Mouse (Mus musculus) retina, adult 2 months (tissue): ENCODE measurements around the gene 5730522E02Rik.

ENCODE experiments used
- DNase-seq: peaks from one replicate; pipeline ENCODE4 v3.0.0-alpha.2; 2012; ENCODE audit warnings: low read depth, low spot score

Gene 5730522E02Rik

DNA sequence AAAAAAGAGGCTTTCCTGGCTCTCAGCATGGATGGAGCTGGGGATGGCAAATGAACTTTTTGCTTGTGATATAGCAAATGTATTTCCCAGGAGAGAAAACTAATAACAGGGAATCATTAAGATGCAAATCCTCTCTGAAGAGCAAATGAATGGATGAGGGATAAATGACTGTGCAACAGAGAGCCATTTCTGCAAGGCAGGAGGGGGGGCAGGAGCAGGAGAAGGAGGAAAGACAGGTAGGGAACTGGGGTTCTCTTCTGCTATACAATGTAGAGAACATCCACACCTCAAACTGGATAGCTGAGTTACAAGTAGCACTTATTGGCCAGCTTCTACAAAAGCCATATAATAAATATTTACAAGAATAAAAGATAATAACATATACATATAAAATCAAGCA lies 390.8 kb downstream of the 5730522E02Rik start:
- no peak for DNase-seq

DNA sequence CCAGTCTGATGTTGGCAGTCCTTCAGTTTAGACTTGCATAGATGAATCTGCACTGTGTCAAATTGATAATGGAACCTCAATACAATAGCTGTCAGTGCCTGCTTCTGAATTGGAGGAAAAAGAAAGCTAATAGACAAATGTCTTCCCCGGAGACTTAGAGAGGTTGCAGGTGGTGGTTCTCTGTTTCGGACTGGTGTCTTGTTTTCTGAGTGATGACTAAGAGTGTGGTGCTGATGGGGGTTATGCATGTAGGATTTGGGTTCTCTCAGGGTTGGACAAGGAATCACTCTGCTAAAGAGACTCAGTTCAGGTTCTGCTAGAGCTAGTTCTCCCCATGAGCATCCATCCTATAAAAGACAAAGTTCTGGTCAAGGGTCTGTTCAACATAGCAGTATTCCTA lies 397.1 kb downstream of the 5730522E02Rik start:
- DNase-seq, result no peak

DNA sequence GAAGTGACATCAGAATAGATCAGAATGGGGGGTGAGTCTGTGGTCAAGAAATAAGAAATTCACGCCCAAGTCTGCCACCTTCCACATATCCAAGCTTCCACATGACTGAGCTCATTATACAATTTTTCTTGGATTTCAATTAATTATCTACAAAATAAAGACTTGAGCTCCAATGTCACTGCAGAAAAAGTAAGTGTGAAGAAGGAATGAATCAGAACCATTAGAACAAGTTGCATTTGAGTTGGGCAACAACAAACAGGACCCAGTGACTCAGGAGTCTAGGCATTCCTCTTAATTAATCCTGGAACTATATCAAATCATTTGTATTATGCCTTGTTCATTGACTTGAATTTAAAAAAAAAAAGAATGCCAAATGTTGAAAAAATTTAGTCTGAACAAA lies 422.9 kb downstream of the 5730522E02Rik start:
- DNase-seq, result no peak

DNA sequence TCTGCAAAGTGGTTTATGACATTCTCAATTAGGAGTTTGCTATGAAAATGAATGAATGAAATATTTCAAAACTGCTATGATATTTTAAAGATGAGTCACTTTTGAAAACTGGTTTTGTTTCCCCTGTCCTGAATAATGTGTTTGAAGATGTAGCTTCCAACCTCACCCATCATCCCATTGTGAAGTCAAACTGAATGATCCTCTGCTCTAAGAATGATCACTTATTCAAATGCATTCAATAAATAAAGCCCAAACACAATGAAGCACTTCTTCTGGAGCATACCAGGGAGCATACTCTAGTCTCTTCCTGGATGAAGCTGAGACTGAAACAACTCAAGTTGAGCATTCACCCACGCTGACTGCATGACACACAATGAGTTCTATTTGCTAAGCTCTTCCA lies 438.3 kb downstream of the 5730522E02Rik start:
- no peak for DNase-seq

DNA sequence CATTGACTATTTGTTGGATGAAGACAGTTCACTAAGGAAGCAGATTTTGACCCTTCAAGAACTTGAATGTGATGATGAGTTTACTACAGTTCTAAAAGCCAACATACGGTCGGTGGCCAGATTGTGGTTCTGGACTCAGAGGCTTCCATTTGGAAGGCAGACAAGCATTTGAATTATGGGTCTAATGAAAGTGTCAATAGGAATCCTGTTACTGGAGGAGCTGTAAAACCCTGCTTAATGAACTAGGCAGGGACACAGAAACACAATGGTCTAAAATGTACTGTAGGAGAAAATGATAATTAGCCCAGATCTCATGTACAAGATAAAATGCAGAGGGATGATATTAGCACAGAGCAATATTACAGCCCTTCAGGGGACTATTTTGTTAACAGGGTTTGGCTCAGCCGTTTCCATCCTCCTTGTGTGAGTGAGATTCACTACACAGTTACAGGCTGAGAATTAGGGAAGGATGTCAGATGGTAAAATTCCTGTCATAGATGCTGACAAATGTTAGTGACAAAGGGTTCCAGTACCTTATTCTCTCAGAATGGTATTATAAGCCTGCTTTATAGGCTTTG lies 439.5 kb downstream of the 5730522E02Rik start:
- no peak for DNase-seq

DNA sequence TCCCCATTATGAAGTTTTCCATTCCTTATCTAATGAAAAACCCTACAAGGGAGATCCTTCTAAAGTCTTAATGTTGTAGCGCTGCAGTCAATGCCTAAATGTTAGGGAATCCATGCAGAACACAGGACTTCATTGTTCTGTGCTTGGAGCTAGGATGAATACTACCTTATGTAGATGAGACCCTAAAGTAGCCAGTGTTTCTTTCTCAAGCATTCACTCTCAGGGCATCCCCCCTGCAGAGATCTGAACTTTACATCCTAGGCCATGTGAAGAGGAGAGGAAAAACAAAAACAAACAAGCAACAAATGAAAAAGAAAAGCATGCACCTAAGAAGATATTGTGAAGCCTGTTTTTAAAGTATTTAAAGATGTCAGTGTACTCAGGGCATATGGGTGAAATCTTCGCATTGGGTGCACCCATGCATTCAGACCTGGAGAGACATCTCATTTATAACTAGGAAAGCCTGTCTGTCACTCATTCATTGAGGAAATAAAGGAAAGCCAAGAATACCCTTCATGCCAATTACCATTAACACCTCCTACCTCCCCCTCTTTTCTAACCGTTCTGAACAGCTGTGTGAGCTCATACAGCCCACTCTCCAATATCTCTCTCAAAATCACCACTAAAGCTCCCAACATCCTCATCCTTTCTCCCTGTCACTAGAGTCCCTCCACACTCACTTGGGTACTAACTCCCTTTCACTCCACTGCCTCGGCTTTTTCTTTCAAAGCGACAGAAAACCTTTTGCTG lies 442.8 kb downstream of the 5730522E02Rik start:
- DNase-seq, result no peak

DNA sequence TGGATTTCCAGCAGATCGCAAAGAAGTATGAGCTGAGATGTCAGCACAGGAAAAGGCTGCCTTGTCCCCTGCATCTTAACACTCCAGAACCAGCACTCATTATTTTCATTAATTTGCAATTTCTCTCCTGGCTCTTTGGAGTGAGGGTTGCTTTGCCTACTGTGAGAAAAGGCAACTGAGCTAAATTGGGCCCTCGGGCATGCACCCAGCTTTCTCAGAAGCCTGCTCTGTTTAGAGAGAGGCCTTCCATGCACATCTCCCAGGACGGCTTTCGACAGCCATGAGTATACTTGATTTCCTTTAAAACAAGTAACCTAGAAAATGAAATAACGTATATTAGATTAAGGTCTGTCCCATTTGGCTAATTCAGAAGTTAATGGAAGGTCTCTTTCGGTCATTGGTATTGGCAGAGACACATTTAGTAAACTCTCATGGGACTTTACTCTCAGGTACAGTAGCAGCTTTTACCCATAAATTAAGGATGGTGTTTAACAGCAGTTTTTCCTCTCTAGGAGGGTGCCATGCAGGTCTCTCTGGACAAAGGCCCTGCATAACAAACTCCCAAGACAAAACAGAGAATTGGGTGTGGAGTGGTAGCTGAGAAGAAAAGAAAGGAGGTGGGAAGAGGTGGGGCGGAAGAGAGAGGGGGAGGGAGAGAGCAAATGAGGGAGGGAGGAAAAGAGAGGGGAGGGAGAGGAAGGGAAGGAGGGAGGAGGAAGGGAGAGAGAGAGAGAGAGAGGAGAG lies 457.2 kb downstream of the 5730522E02Rik start:
- no peak for DNase-seq

DNA sequence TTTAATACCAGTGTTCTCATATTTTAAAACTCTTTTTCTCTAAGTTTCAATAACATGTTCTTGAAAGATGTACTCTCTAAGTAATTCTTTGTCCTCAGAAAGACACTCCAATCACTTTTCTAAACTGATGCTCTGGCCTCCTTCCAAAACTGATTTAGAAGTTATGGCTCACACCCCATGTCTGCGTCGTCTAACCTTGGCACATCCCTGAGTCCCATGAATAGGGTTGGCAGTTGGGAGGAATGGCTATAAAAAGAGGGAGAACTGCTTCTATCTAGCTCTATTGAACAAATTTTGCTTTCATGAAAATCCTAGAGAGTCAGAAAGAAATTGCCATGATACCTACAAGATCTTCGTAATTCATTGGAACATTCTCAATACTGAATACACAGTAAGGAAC lies 458.1 kb downstream of the 5730522E02Rik start:
- DNase-seq, result no peak

DNA sequence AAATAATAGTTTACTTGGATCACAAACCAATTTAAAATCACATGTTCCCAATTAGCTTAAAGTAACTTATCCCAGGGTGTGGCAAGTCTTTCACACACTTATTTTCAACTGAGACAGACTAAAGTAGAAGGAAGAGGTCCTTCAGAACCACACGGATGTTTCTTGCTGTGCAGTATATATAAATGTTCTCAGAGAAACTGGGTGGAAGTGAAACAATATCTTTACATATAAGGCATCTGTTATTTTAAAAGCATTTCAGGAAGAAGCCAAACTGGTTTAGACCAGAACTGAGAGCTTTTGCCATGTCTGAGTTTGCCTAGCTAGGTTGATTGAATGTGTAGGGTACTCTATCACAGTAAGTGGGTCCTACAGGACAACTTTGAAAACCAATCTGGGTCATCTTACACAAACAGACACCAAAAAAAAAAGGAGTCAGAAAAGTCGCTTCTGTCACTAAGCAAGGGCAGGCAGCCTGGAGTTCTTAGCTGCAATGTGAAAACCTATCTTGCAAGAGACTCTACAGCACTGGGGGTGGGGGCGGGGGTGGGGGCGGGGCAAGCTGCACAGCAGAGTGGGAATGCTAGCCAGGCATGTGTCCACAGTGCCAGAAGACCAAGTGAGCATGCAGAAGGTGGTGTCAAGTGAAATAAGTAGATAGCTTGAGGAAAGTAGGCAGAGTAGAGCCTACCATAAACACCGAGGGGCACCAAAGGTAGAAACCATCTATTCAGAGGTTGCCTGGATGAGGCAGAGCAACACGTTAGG lies 463.3 kb downstream of the 5730522E02Rik start:
- DNase-seq, result no peak

DNA sequence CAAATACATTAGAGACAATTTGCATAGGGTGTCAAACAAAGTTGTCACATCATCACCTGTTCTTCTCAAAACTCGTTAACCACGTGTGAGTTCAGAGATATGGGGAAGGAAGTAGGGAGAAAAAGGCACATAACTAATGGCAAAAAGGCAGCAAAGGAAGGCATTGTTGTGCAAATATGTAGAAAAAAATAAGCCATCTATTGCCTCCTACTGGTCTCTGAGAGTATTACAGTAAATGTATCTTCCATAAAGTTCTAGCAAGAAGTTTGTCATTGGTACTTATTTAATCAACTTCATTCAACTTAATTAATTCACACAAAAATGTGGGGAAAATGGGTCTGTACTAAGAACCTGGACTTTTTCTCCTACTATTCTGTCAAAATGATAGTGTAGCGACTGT lies 466.9 kb downstream of the 5730522E02Rik start:
- no peak for DNase-seq

DNA sequence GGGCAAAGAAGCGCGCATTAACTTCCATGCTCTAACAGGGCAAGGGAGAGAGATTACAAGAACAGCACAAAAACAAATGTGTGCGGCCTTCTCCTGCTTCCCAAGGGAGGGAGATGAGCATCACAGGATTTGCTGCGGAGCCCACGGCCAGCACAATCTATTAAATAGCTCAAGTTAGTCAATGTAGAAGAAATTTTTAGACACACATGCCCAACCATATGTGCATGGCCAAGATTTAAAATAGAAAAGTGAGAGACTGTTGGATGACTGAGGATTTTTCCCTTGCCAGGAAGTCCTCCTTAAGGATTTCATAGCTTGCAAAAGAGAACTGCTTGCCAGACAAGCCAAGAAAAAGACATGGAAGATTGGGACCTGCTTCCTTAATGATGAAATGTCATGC lies 473.3 kb downstream of the 5730522E02Rik start:
- no peak for DNase-seq

DNA sequence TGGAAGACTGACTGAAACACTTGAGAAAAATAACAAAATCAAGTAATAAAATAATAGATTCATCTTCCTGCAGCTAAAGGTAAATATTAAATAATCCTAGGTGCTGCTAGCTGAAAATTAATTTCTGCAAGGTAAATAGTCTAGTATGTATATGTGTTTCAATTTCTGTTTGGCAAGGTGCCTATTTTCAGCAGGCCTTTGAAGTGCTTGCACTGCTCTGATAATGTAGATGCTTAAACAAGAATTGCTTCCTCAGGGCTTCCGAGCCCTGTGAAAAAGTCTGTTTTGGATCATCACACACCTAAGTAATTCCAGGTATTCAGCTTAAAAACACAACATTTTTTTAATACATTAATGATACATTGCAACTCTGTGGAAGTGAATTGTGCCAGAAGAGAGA lies 481.1 kb downstream of the 5730522E02Rik start:
- DNase-seq, result no peak

DNA sequence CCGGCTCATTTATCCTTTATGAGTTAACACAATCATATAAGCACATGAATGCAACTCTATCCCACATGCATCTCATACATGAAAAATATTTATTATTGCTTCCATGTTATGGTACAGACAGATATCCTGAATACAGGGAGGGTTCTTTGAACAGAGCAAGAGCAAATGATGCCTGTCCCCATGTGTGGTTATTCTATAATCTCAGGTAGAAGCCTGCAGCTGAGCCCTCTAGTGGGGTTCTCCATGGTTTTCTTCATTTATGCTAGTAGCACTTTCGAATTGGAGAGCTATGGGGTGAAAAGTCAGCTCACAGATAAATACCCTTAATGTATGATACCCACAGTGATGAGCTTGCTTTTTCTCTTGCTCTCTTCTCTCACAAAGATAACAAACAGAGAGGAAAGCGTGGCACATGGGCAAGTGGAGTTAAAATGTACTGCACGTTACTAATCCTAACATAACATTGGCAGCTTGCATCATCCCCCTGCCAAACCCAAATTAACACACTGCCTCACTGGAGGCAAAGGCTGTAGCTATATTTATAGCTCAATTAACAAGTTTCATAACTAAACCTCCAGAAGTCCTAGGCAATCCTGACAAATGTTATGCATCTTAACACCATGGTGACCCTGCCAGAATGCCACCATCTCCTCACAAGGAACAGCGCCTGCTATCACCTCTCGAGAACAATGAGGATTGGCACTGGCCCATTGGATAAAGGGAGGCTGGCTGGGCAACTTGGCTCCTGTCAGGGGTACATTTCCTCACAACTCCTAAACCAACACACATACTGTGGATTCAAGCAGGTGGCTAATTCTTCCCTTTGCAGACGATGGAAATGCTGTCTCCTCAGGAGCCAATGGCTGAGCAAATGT lies 494.9 kb downstream of the 5730522E02Rik start:
- DNase-seq, result no peak

DNA sequence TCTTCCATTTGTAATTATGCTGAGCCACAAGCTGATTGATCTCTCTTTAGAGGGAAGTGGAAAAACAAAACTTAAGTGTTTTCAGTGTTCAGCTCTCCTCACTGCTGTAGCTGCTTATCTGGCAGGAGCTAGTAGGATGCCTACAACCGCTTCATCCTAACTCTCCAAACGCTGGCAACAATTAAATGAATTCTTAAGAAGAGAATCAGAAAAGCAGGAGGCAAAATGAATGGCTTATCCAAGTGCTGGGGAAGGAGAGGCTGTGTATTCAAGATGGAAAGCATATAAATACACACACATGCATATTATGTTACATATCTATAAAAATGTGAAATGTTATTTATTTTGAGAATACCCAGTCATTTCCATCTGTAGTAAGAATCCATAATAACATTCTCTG lies 500.0 kb downstream of the 5730522E02Rik start:
- no peak for DNase-seq

DNA sequence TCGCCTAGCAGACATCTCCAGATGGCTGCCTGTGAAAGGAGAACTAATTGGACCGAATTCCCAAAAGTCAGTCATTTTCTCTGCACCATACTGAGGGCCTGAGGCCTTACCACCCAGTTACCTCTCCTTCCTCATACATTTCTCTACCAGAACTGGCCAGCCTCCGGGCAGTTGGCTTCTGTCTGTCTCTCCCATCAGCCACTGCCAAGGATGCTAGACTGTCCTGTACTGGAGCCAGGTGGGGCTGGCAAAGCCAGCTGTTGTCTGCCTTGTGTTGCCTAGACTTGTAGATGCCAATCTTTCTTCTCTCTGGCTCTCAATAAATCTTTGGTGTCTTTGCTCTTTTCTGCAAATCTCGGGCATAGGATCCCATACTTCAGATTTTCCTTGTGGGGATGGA lies 500.7 kb downstream of the 5730522E02Rik start:
- DNase-seq, result no peak

DNA sequence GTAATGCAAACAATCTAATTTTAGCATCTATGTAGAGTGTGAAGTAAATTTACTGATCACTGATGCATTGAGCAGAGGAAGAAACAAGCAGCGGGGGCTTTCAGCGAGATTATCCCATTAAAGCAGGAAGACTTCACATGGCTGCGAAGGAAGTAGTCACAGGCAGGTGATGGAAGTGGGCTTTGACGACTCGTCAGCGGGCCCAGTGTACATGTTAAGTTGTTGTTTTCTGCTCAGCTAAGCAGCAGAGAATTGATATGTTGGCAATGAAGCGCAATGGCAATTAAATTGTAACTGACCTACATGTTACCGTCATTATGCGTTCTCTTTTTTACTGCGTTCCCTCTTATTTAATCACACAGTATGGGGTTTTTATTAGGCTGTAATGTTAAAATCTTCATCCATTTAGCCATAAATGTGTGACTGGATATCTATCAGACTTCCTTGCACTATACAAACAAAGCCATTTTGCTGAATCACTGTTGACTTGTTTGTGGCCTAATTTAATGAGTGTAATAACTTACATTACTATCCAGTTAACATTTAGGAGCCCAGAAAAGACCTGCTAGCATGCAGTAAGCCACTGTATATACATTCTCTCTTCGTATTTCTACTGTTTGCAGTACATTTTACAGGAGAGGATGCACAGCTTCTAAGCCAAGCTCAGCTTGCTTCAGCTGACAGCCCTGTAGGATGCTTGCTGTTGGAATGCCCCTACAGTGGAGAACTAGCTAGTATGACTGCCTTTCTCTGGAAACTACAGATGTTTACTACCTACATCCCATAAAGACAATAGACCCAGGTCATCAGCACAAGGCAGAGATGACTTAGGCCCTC lies 506.0 kb downstream of the 5730522E02Rik start:
- no peak for DNase-seq

DNA sequence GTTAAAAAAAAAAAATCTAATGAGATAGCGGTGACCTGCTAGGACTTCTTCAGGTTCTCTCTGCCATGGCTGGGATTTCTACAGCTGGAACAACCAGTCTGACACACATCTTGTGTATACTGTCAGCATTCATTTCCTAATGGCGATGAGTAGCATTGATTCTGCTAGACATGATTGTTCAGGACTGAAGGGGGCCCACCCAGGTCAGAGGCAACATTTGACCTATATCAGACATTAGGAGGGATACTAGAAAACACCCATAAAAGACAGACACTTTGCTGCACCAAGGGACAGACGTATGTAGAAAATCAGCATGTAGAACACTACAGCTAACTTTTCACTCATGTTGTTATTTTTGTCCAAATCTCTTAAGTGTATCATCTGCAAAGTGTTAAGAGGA lies 507.8 kb downstream of the 5730522E02Rik start:
- no peak for DNase-seq

DNA sequence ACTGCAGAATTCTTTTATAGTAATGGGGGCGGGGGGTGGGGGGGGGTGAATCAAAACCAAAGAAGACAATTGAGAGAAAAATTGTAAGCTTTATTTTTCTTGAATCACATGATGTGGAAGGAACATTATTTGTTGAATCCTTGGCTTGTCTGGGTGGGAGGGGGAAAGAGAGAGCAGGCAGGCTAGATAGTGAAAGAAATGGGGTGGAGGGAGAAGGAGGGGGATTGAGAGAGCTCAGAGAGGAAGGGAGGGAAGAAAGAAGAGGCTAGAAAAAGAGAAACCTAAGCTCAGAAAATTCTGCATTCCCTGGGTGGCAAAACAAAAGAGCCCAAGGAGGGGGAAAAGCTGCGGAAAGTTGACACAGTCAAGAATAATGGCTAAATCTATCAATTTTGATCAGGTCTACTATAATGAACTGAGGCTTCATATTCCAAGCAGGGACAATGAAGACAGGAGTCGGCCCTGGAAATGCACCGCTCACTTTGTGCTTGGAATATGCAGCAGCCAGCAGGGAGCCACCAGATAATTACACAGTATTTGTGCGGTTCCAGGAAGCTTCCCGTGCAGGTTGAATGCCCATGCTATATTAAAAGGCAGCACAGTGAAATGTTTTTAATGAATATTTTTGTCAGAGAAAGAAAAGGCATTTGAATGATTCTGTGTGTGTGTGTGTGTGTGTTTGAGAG lies 512.9 kb downstream of the 5730522E02Rik start:
- no peak for DNase-seq

DNA sequence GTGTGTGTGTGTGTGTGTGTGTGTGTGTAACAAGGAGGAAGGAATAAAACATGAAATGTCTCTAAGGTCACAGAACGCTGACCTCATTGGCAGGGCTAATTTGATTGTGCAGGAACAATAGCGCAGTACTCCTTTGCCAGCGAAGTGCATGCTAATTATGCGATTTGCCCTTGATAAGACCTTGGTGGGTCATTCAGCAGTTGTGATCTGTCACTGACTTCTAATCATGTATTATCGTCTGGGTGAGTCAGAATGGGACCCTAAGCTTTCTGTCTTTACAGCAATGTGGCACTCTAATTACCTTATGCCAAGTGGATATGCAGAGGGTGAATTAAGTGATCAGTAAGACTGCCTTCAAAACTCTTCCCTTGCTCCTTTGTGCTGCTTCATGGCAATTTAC lies 514.4 kb downstream of the 5730522E02Rik start:
- DNase-seq, result no peak

DNA sequence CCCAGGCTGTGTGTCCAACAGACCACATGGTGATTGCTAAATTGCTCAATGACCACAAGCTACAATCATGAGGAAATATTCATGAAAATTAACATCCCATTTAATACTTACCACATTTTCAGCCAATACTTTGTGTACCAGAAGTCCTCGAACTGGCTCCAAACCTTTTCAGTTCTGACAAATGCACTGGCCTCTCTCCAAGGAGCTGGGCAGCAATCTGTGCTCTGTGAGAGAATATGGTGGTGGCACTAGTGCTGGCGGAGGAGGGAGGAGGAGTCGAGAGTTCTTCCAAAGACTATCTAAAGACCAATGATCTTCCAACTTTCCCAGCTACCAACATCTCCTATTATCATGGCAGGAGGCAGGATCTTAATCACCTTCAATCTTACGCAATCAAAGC lies 525.8 kb downstream of the 5730522E02Rik start:
- DNase-seq, result no peak
